Mouse (Mus musculus) stomach, postnatal 0 days (tissue): ENCODE data around the gene Dcaf17. TPM values are rescaled to one million over a fixed set of nuclear protein-coding genes. Genes with fewer than 3 reads are reported as not detected.

Experiments
- ATAC-seq: fragments of 200-750 bp; cut with Nextera tagmentation; 2 replicates; pipeline ENCODE4 v1.8.0; 2017; ENCODE audit not compliant: low FRiP score, low TSS enrichment
- DNase-seq: peaks from one replicate; pipeline ENCODE4 v3.0.0-alpha.2; 2016; ENCODE audit warnings: low spot score
- H3K27ac ChIP-seq: fragments of 300-500 bp; sonication (generic); replicated peaks from 2 replicates; pipeline ENCODE4 v1.5.1; 2014; ENCODE audit warnings: mild to moderate bottlenecking, control low read depth
- H3K27me3 ChIP-seq: fragments of 300-500 bp; sonication (generic); 2 replicates; pipeline ENCODE4 v1.6.1; 2014; ENCODE audit warnings: low read length; ENCODE audit not compliant: control insufficient read depth, insufficient read depth
- H3K36me3 ChIP-seq: fragments of 300-500 bp; sonication (generic); 2 replicates; pipeline ENCODE4 v1.6.1; 2014; ENCODE audit warnings: low read length, mixed read lengths; ENCODE audit not compliant: control insufficient read depth, insufficient read depth
- H3K4me1 ChIP-seq: fragments of 300-500 bp; sonication (generic); replicated peaks from 2 replicates; pipeline ENCODE4 v1.6.1; 2014; ENCODE audit warnings: antibody characterized with exemption; ENCODE audit not compliant: control insufficient read depth, insufficient read depth
- H3K4me2 ChIP-seq: fragments of 300-500 bp; sonication (generic); replicated peaks from 2 replicates; pipeline ENCODE4 v1.6.1; 2014; ENCODE audit warnings: low read depth, mild to moderate bottlenecking, control low read depth, moderate library complexity
- H3K4me3 ChIP-seq: fragments of 300-500 bp; sonication (generic); 2 replicates; pipeline ENCODE4 v1.5.1; 2014; ENCODE audit warnings: low read depth, low read length, control low read depth
- H3K9ac ChIP-seq: fragments of 300-500 bp; sonication (generic); 2 replicates; pipeline ENCODE4 v1.6.1; 2014; ENCODE audit warnings: mild to moderate bottlenecking, low read length, control low read depth, mixed read lengths
- H3K9me3 ChIP-seq: fragments of 300-500 bp; sonication (generic); 2 replicates; pipeline ENCODE4 v1.6.1; 2016; ENCODE audit warnings: low read length; ENCODE audit not compliant: control insufficient read depth
- CTCF ChIP-seq: IDR thresholded peaks from 2 replicates; pipeline ENCODE4 v1.5.1; 2016; ENCODE audit warnings: antibody characterized with exemption, low read depth, mild to moderate bottlenecking, moderate library complexity
- EP300 ChIP-seq: optimal IDR thresholded peaks from 2 replicates; pipeline ENCODE3; 2016; ENCODE audit warnings: antibody characterized with exemption
- WGBS: fragments of 180-500 bp; shearing (Covaris S2); extraction: QIAGEN DNeasy Blood & Tissue Kit; methylation state at CpG from one replicate; pipeline ENCODE4 v1.1.7; 2014; 5-methylcytosine and 5-hydroxymethylcytosine counted together
- polyA plus RNA-seq: library from polyadenylated mRNA; unstranded; fragments of >200 nt; fragmentation: Nextera tagmentation; extraction: Ambion mirVana; gene quantifications from 2 replicates; pipeline ENCODE4 v1.2.1, GENCODE M21; 2015

Dcaf17 gene
- polyA plus RNA-seq, 1 experiment from 2014 or later = 28.7 TPM

- no peaks in the 10 kb centered on the region for H3K9me3 ChIP-seq
- ATAC-seq (peak; percentile 69), DNase-seq (peak; percentile 69)
- no peaks in the 10 kb centered on the region for H3K27me3 ChIP-seq
- H3K27ac ChIP-seq = peak within 1 kb of the TSS; percentile 56
- 2% methylated on average over 60 of the region's 60 CpGs for WGBS
- peak within 1 kb of the TSS; percentile 72 for H3K9ac ChIP-seq
- H3K4me3 ChIP-seq = peak within 1 kb of the TSS; percentile 58
- no peaks in the 10 kb centered on the region for H3K36me3 ChIP-seq
- no peaks in the 10 kb centered on the region for H3K4me1 ChIP-seq
- no peak for TF ChIP-seq CTCF
- no peak for TF ChIP-seq EP300
- peak within 1 kb of the TSS; percentile 91 for H3K4me2 ChIP-seq
Observed at GRCm38 (mm10) chr2:71117797-71118708, 62.9 kb downstream of the Dcaf17 start, which contains the start of gene Cybrd1. Cybrd1 (plus strand) TSS chr2:71117923.

DNA sequence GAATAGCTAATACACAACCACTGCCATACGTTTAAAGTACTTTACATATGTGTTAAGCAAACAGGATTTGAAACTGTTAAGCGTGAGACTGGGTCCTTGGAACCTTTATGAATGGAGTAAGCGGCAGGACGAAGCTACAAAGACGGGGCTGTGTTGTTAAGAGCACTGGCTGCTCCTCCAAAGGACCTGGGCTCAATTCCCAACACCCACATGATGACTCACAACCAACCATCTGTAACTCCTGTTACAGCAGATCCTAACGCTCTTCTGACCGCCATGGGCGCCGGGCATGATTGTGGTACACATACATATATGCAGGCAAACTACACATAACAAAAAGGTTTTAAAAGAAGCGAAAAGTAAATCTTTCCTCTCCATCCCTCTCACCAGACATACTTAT lies 65.7 kb downstream of the Dcaf17 start:
- ATAC-seq (no peak), DNase-seq (no peak)
- Histone ChIP-seq H3K27ac (no peak overlapping the region), H3K9me3 (no peaks in the 10 kb centered on the region), H3K4me2 (no peak overlapping the region), H3K36me3 (no peaks in the 10 kb centered on the region), H3K27me3 (no peaks in the 10 kb centered on the region), H3K4me1 (0 out of 2 replicates have a peak, but pooled peaks cover 2% of the 10 kb centered on the region), H3K9ac (no peak overlapping the region), H3K4me3 (no peak overlapping the region)
- no peak for TF ChIP-seq CTCF
- no peak for TF ChIP-seq EP300
- 78% methylated on average over 10 of the region's 10 CpGs for WGBS

DNA sequence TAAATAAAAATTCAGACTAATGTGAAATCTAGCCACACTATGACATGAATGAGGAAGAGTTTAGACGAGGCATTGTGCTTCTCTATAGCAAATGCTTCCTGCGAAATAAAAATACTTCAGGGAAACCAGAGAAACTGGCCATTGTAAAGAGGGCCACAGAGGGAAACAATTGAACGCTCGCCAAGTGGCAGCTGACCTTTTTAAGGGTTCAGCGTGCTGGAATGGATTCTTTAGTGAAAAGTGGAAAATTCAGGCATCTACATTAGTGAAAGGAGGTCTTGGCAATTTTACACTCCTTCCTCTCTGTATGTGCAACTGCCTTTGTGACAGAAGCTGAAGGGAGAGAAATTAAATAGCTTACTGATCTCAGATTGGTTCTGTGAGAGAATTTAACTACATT lies 66.3 kb downstream of the Dcaf17 start:
- H3K36me3 ChIP-seq = no peaks in the 10 kb centered on the region
- no peak for ATAC-seq
- TF ChIP-seq EP300 = no peak
- TF ChIP-seq CTCF = no peak
- no peak overlapping the region for H3K9ac ChIP-seq
- 0 out of 2 replicates have a peak, but pooled peaks cover 2% of the 10 kb centered on the region for H3K4me1 ChIP-seq
- no peak overlapping the region for H3K4me2 ChIP-seq
- H3K9me3 ChIP-seq = no peaks in the 10 kb centered on the region
- H3K27ac ChIP-seq = no peak overlapping the region
- no peak overlapping the region for H3K4me3 ChIP-seq
- WGBS = 49% methylated on average over 5 of the region's 5 CpGs
- H3K27me3 ChIP-seq = no peaks in the 10 kb centered on the region
- DNase-seq = no peak

- H3K27me3 ChIP-seq = no peaks in the 10 kb centered on the region
- ATAC-seq (no peak), DNase-seq (no peak)
- no peak for TF ChIP-seq CTCF
- TF ChIP-seq EP300 = no peak
- WGBS = 68% methylated on average over 13 of the region's 13 CpGs
- no peaks in the 10 kb centered on the region for H3K9me3 ChIP-seq
- no peak overlapping the region for H3K4me3 ChIP-seq
- H3K4me2 ChIP-seq = no peak overlapping the region
- H3K27ac ChIP-seq = no peak overlapping the region
- H3K9ac ChIP-seq = no peak overlapping the region
- no peaks in the 10 kb centered on the region for H3K36me3 ChIP-seq
- 0 out of 2 replicates have a peak, but pooled peaks cover 2% of the 10 kb centered on the region for H3K4me1 ChIP-seq
Observed at GRCm38 (mm10) chr2:71122268-71123029, 67.3 kb downstream of the Dcaf17 start.

DNA sequence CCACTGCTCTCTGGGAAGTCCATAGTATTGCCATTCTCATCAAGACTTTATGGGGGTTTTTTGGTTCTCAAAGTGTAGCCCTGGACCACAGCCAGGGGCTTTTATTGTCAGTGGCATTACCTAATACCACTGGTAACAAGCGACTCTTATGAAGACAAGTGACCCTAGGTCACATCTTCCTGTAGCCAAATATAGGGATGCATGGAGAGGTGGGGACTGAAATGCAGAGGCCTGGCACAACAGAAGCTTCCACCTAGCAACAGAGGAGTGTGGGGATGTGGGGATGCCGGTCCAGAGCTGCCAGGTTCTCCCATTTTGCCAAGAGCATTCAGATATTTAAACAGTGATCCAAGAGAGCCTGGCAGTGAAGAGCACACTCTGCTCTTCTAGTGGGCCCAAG lies 68.5 kb downstream of the Dcaf17 start:
- H3K9me3 ChIP-seq = no peaks in the 10 kb centered on the region
- DNase-seq (no peak), ATAC-seq (no peak)
- 57% methylated on average over 2 of the region's 2 CpGs for WGBS
- no peak overlapping the region for H3K9ac ChIP-seq
- H3K36me3 ChIP-seq = no peaks in the 10 kb centered on the region
- H3K4me3 ChIP-seq = no peak overlapping the region
- H3K27ac ChIP-seq = no peak overlapping the region
- H3K4me2 ChIP-seq = no peak overlapping the region
- no peak for TF ChIP-seq CTCF
- no peak for TF ChIP-seq EP300
- 0 out of 2 replicates have a peak, but pooled peaks cover 2% of the 10 kb centered on the region for H3K4me1 ChIP-seq
- H3K27me3 ChIP-seq = no peaks in the 10 kb centered on the region
